Mouse (Mus musculus) right cerebral cortex, postnatal 25 days (tissue): ENCODE results near the gene Zdhhc21.

Source experiments
- DNase-seq: peaks from one replicate; pipeline ENCODE4 v3.0.0; 2022

Zdhhc21 gene

DNA sequence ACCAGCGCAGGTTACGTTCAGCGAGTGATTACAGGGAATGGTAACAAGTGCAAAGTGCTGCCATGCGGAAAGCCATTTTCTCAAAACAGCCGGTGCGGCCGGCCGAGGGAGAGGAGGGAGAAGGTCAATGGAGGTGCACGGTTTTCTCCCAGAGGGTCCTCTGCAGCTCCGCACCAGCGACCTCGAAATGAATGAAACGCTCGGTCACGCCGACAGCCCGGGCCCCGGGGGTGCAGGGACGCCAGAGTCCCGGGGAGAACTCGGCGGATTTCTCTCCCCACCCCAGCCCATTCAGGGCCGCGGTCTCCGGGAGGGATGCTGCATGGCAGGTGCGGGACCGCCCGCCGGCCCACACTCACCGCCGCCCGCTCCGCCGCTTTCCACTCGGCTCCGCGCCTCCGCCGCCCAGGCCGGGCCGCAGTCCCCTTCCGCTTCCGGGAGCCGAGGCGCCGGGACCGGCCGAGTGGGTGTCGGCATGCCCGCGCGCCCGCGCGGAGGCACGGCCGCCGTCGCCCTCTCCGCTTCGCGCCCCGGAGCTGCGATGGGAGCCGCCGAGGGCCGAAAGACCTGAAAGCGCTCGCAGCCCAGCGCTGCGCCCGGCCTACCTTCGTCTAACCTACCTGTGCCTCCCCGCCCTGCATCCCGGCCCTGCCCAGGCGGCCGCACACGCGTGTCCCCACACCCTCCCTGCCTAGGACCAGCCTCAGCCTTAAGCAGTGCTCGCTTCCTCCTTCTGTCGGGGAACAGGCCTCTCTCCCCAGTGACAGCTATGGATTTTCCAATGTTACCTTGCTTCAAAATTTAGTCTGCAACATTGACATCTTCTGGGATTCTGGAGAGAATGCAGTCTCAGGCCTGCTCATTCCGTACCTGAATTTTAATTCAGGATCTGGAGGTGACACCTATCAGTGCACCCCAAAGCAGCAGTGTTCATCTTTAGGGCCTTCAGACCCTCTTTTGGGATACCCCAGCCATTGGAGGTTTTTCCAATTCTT, at the start of gene Zdhhc21:
Gene Zdhhc21 (minus strand): TSS at position 828 of the 995 bp plus-strand sequence.
- DNase-seq = peak; percentile 90

DNA sequence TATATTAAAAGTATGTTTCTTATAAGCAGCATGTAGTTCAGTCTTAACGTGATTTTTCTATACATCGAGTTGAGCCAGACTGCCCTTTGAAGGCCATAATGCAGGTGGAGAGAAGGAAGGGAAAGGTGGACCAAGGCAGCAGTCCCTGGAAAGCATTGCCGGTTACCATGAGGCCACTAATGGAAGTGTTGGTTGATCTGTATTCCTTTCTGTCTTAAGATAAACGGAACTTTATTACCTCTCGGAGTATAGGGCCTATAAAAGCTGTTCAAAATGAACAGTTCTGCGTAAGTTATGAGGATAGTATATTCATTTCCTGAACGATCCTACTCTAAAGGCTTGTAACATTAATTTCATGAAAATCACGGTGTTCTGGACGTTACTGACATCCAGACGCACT, 35.5 kb upstream of the Zdhhc21 start:
- no peak for DNase-seq

DNA sequence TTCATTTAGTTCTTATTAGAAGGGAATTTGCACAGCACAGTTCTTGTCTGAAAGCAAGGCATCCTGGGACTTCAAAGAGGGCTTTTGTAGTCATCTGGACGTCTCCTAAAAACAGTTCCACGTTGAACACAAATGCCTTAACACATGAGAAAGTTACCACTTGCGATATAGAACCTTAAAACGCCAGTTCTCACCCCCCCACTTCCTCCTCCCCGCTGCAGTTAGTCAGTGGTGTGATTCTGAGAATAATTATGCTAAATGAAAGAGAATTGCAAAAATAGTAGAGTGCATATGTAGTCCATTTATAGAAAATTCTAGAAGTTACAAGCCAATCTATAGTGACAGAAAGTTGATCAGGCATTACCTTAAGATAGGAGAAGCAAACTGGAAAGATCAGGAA, 32.5 kb upstream of the Zdhhc21 start:
- no peak for DNase-seq

DNA sequence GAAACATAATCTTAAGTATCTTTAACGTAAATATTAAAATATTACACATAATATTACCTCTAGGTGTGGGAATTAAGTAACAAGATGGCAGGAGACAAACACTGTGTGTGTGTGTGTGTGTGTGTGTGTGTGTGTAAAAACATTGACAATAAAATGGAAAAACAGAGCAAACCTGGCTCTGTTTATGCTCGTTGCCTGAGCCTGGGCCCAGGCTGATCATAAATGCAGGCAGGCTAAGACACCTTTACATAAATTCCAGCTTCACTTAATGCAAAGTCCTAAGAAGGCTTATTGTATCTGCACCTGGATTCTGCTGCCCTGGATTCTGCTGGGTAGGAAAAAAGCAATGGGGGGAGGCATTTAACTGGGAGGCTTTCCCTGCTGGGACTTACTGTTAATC, 31.8 kb upstream of the Zdhhc21 start:
- DNase-seq = no peak

DNA sequence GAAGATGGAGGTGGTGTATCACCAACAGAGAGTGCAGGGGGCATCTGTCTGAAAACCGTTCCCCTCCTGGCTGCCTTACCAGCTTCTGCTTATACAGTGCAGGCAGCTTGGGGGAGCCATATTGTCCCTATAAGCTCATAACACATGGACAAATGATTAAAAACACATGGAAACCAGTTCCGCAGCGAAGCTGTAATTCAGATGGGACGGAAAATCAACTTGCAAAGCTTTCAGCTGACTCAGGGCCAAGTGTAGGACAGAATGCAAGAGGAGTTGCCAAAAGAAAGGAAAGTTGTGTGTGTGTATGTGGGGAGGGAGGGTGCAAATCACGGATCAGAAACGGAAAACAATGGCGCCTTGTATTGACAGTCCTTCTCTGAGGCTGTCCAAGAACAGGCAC, 31.3 kb upstream of the Zdhhc21 start:
- peak; percentile 6 for DNase-seq

DNA sequence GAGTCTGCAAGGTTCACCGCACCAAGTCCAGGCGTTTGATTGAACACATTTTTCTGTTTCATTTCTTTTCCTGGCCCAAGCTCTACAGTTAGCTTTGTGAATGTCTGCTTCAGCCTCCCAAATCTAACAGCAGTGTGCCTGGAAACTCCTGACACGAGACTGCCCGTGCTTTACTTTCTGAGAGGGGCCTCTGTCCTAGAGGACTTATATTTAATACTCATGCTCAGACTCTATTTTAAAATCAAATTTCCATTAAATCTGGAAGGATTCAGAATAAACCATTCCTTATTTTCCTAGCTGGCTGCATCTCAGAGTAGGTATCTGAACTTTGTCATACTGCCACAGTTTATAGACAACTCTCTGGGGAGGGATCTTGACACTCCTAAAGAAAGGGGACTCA, 30.8 kb upstream of the Zdhhc21 start:
- DNase-seq = no peak

DNA sequence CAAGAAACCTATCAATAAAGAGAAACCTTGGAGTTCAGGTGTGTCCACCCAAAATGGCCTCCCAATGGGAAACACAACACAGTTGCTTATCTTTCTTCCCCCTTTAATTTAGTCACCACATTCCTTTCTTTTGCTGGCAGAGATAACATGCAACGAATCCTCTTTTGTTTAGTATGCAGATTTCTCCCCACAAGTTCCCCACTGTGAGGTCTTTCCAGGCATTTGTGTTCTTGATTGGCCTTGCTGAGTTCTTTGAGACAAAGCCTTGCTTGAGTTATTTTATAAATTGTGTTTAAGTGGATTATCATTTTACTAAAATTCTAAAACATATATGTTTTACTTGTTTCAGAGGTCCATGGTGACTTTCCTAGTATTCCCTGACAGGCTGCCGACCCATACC, 26.4 kb upstream of the Zdhhc21 start:
- no peak for DNase-seq

DNA sequence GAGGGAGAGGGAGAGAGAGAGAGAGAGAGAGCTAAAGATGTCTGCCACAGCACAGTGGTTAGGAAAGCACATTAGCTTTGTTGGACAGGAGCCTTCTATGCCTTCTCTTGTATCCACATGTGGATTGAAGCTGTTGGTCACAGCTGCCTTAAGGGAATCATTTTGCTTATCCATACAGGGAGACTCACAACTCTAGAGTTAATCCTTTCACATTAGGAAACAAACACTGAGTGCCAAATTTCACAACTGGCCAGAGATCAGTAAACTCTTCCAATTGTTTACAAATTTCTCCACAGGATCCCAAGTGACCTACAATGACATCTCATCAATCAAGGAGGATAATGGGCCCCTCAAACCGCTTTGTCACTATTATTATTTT, 25.8 kb upstream of the Zdhhc21 start:
- DNase-seq = no peak

DNA sequence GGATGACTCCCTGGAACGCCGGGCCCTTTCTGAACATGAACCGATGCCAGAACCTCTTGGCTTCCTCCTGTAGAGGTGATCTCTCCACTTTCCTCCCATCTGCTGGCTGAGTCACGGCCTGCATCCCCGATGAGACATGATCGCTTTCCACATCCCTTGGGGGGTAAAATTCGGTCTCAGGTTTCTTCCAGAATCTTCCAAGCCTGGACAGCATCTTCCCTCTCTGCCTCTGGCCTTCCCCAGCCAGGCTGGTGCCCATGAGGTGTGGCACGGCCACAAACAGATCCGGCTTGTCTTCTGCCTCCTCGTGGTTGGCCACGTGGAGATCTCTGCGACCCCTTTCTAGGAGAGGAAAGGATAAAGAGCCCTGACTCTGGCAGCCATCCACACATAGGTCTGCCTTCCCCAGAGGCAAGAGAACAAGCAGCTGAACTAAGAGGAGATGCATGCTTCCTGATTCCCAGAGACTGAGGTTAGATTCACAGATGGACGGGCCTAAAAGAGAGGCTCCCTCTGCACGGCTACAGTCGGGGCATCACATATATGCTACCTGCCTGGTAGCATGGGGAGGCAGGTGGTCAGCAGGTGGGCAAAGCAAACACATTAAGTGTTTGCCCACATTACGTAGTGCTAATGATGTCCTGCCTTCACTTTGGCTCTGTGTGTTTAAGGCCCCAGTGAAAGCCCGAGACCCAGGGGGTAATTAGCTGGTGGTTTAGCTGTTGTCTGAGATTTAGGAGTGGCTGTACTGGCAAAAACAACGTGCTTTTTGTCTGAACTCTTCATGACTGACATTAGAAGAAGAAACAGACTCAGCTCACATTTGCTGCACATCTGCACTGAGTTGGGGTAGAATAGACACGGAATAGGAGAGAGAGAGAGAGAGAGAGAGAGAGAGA, 25.1 kb upstream of the Zdhhc21 start, which contains the start of gene Cer1:
Gene Cer1 (minus strand): TSS at position 513 of the 899 bp plus-strand sequence.
- no peak for DNase-seq

DNA sequence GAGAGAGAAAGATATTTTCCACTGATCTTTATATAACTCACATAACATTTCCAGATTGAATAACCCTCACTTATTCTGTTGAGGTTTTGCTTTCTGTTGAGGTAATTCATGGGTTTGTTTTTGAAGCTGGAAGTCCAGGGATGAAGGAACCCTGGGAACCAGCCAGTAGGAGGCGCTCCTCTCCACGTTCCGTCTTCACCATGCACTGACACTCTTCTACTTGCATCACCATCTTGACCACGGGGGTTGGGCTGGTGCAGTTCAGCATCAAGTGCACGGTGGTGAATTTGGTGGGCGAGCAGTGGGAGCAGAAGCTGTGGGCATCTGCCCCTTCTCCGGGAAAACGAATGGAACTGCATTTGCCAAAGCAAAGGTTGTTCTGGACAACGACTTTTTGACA, 22.7 kb upstream of the Zdhhc21 start:
- no peak for DNase-seq

DNA sequence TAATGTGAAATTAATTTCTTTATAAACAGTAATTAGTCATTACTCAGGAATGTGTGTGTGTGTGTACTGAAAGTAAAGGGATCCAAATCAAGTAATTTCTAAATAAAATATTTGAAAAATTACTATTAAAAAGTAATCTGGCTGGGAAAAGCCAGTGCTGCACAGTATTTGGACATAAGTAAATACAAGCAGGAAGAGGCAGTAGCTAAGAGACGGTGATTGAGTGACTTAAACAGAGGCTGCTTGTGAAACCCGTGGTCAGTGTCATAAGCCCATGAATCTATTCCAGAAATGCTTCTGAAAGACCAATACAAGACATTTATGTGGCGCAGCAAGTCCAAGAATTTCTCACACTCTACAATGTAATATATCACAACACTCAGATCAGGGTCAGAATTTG, 21.6 kb upstream of the Zdhhc21 start:
- DNase-seq = no peak

DNA sequence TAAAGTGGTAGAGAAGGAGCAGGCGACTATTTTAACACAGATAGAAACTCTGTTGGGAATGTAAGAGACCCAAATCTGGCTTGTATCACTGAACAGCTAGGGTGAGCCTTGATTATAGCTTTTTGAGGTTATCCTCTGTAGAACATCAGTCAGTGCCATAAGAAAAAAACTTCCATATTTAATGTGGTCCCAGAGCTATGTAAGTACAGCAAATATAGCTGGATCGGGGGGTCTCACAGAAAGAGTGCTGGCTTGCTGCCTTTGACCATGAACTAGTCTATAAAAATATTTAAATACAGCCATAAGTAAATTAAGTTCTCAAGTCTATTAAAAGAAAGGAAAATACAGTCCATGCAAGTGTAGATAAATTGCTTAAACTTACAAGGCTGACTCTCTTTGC, 20.5 kb upstream of the Zdhhc21 start:
- DNase-seq = no peak

DNA sequence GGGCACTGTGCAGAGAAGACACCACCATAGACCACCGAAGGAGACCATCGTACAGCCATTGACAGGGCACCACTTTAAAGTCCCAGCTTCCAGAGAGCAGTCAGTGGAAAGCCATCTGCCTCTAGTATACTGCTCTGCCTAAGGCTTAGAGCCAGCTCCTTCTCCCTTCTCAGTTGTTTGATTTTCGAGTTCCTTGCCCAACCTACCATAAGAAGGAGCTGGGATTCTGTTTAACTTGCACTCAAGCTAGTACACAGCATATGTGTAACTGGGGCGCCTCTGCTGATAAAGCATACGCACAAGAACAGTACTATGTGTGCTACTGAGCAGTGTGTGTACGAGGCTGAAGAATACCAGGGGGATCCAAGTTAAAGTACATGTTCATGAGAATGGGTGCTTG, 19.4 kb upstream of the Zdhhc21 start:
- no peak for DNase-seq

DNA sequence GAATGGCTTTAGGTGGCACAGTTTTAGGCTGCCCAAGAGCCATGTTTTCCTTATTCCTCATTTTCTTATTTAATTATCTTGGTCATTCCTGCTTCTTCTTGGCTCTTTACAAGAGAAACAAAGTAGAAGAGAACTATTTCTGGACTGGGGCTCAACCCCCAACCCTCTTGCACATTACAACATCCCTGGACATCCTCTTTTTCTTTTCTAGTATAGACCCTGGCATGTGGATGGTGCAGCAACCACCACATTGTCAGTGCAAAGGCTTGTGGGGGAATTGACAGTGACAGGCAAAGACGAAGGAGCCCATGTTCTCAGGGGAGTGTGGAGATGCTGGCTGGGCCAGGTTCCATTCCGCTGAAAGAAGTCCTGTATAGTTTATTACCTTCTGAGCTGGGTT, 16.9 kb upstream of the Zdhhc21 start:
- DNase-seq = no peak

DNA sequence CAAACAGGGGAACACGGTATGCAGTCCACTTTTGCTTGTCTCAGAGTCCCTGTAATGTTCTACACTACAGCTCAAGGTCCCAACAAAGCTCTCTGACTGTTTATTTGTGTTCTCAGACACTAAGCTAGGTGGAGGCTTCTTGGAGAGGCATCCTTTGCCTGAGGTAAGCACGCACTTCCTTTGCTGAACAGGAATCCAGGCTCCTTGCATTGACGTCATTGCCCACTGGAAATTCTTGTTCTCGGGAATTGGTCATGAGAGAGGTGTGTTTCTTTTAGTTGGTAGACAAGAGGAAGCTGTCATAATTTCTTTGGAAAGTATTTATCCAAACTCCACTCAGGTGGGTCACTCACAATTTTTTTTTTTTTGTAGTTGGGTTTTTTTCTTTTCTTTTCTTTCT, 15.8 kb upstream of the Zdhhc21 start:
- DNase-seq = no peak

DNA sequence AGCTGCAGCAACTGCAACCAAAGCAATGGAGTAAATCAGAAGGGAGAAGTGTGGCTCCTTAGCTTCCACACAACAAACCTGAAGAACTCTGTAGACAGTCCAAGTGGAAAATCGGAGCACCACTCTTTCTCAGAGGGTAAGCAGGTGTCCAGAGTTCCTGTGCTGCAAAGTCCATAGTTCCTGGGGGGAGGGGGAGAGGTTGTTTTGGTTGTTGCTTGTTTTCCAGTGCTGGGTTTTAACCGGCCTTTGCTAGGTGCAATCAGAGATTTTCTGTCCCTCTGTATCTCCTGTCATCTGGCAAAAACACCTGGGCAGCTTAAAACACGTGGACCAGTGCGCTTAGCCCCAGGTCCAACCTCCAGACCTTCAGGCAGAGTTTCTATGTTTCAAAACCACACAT, 15.0 kb upstream of the Zdhhc21 start:
- DNase-seq = no peak

DNA sequence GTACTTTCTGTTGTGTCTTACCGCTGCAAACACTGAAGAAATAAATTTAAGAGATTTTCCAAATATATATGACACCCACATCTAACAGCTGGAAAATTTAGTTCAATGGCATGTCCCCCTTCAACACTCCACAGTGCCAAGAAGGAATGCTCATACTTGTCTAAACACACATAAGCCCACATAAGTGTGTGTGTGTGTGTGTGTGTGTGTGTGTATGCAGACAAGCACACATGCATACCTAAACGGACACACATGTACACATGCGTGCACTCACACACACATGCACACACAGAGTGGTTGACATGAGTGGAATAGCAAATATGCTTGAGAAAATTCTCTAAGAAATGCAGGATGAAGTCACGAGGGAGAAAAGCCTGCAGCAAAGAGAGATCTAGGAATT, 12.8 kb upstream of the Zdhhc21 start:
- DNase-seq = no peak

DNA sequence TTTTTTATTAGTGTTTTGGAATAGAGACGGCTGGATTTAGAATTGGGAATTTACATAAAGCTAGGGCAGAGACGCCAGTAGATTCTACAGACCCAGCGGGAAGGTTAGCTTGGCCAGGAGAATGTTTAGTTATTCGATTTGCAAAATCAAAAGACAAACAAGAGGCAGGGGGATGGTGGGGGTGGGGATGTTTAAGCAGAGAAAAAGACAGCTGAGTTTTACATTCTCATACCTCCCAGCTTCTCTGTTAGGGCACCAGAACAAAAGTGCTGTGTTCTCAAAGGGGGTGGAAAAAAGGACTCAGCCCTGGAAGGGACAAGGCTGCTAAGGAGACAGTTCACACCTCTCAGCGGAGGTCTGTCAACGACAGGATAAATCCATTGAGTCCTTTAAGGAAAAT, 12.4 kb upstream of the Zdhhc21 start:
- DNase-seq = no peak

DNA sequence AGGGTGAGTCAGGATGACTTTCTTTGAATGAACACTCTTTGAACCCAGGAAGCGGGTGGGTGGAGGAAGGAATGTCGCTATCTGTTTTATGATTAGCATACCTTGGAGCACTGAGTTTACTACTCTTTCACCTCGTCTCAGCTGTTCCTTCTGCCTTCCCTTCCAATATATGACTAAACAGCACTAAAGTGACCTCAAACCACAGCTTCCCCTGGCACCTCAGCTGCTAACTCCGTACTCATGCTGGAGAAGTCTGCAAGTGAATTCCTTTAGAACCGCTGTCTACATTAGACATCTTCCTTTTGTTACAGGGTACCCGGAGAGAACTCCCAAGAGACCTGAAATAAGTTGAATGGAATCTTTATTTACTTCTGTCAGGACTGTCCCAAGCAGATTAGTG, 11.2 kb upstream of the Zdhhc21 start:
- no peak for DNase-seq

DNA sequence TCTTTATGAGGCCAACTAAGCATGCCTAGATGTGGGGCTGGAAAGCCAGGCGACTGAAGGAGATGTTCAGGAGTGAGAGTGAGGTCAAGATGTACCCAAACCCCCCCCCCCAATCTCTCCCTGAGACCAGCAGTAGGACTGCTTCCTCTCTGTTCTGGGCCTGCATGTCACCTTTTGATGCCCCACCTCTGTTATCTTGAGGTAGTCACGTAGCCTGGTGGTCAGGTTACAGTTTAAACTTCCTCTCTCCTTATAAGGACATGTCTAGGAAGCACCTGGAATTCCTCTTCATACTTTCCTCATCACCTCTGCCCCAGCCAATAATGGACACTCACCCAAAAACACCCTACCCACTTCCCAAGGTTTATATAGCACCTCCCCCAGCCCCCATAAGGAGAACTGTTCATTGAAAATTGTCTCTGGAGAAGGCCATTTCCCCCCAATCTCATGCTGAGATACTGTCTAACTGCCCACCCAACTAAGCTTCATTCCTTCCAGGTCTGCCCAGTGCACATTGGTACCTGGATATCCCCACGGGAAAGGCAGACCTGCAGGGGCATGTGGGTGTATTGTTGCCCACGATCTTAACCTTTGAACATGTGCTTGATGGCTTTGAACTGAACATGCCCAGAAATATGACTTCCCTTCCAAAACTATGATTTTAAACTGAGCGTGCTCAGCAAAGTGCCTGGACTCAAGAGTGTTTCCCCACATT, 8.1 kb upstream of the Zdhhc21 start:
- DNase-seq = no peak

DNA sequence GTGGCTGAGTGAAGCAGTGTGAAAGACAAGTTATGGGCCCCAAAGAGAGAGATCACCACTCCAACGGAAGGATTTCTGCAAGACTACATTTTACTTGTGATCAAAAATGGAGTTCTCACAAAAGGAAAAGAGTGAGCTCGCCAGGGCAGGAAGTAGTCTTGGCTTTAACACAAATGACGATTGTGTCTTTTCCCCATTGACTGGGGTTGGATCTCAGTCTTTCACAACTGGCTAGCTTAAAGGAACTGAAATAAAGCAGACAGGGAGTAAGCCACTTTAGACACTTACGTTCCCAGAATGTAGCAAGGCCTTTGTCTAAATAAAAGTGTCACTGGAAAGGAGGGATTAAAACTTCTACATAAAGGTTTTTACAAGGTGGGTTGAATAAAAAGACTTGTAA, 7.4 kb upstream of the Zdhhc21 start:
- DNase-seq = no peak

DNA sequence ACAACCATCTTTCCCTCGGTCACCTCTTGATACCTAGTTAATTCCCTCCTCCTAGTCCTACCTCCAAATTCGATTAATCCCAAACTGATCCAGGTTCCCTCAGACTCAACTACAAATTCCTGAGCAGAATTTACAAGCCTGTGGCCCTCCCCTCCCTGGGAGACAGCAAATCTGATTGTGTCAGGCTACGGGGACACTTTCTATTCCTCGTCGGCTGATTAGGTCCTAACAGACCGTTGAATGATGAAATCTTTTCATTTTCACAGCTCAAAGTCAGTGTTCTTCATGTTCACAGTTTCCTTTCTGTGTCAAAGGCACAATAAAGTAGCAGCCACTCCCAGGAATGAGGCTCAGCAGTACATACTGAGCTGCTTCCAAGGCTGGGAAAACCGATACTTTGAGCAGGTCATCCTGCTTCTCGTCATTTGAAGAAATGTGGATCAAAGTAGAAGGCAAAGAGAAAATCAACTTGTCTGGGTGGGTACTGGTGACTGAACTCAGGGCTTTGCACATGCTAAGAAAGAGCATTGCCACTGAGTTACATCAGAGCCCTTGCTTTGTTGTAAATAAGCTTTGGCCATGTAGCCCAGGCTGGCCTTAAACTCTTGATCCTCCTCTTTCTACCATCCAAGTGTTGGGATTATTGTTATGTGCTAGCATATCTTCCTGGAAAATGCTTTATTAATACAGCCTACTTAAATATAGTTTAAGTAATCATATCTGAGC, 5.4 kb upstream of the Zdhhc21 start:
- no peak for DNase-seq
